Mouse (Mus musculus): ENCODE results near the gene Il6st. TPM values are rescaled to one million over a fixed set of nuclear protein-coding genes. Genes with fewer than 3 reads are reported as not detected.

Il6st gene
- polyA plus RNA-seq, 1 experiment from 2014 or later, result 40.1 TPM

GRCm38 (mm10) chr13:112509465-112509864 is 45.6 kb downstream of the Il6st start:
- Histone ChIP-seq H3K4me1 (replicated peaks) (peaks cover 7% of the 10 kb centered on the region), H3K4me2 (no peak overlapping the region), H3K9ac (no peak overlapping the region), H3K4me3 (no peak overlapping the region), H3K36me3 (peaks cover 32% of the 10 kb centered on the region), H3K9me3 (replicated peaks) (no peaks in the 10 kb centered on the region), H3K27ac (no peak overlapping the region), H3K27me3 (no peaks in the 10 kb centered on the region)
- no peak; the same call in 1 of the 2 replicates for ATAC-seq (replicated peaks; ENCODE audit: insufficient number of reproducible peaks, insufficient read depth, low FRiP score, low read depth)
- WGBS, result 34% methylated on average over 4 of the region's 4 CpGs

- Histone ChIP-seq H3K27me3 (no peaks in the 10 kb centered on the region), H3K27ac (no peak overlapping the region)
- no peak for ATAC-seq (replicated peaks; ENCODE audit: insufficient number of reproducible peaks, insufficient read depth, low FRiP score, low read depth)
Measured at GRCm38 (mm10) chr13:112510437-112511212, 46.8 kb downstream of the Il6st start.

GRCm38 (mm10) chr13:112511261-112511660 is 47.4 kb downstream of the Il6st start:
- no peak for ATAC-seq (replicated peaks; ENCODE audit: insufficient number of reproducible peaks, insufficient read depth, low FRiP score, low read depth)
- 56% methylated on average over 11 of the region's 11 CpGs for WGBS
- no peak overlapping the region for H3K4me2 ChIP-seq

More at GRCm38 (mm10) chr13:112510437-112511212, 46.8 kb downstream of the Il6st start:
- H3K4me2 ChIP-seq, result no peak overlapping the region
- H3K9ac ChIP-seq, result no peak overlapping the region
- H3K4me1 ChIP-seq (replicated peaks), result peaks cover 7% of the 10 kb centered on the region
- H3K4me3 ChIP-seq, result no peak overlapping the region
- WGBS, result 82% methylated on average over 19 of the region's 19 CpGs
- no peaks in the 10 kb centered on the region for H3K9me3 ChIP-seq (replicated peaks)
- H3K36me3 ChIP-seq, result peaks cover 20% of the 10 kb centered on the region

GRCm38 (mm10) chr13:112511810-112512209 is 47.9 kb downstream of the Il6st start:
- H3K4me2 ChIP-seq, result no peak overlapping the region

More at GRCm38 (mm10) chr13:112511261-112511660, 47.4 kb downstream of the Il6st start:
- H3K4me1 ChIP-seq (replicated peaks), result peaks cover 7% of the 10 kb centered on the region
- peaks cover 14% of the 10 kb centered on the region; the same call in 1 of the 2 replicates for H3K36me3 ChIP-seq
- H3K9ac ChIP-seq, result no peak overlapping the region
- no peak overlapping the region for H3K27ac ChIP-seq
- no peak overlapping the region for H3K4me3 ChIP-seq
- H3K9me3 ChIP-seq (replicated peaks), result no peaks in the 10 kb centered on the region
- no peaks in the 10 kb centered on the region for H3K27me3 ChIP-seq

GRCm38 (mm10) chr13:112512824-112513223 is 49.0 kb downstream of the Il6st start:
- no peak overlapping the region for H3K9ac ChIP-seq
- no peak overlapping the region for H3K27ac ChIP-seq
- ATAC-seq (replicated peaks; ENCODE audit: insufficient number of reproducible peaks, insufficient read depth, low FRiP score, low read depth), result no peak
- no peaks in the 10 kb centered on the region for H3K27me3 ChIP-seq
- H3K4me1 ChIP-seq (replicated peaks), result peaks cover 9% of the 10 kb centered on the region
- no peak overlapping the region for H3K4me2 ChIP-seq
- peaks cover 2% of the 10 kb centered on the region; the same call in 1 of the 2 replicates for H3K36me3 ChIP-seq
- H3K9me3 ChIP-seq (replicated peaks), result no peaks in the 10 kb centered on the region
- no peak overlapping the region for H3K4me3 ChIP-seq
- 71% methylated on average over 5 of the region's 5 CpGs for WGBS

More at GRCm38 (mm10) chr13:112511810-112512209, 47.9 kb downstream of the Il6st start:
- no peak for ATAC-seq (replicated peaks; ENCODE audit: insufficient number of reproducible peaks, insufficient read depth, low FRiP score, low read depth)
- H3K9ac ChIP-seq, result no peak overlapping the region
- no peaks in the 10 kb centered on the region for H3K27me3 ChIP-seq
- no peaks in the 10 kb centered on the region for H3K9me3 ChIP-seq (replicated peaks)
- WGBS, result 81% methylated on average over 7 of the region's 7 CpGs
- no peak overlapping the region for H3K4me3 ChIP-seq
- peaks cover 9% of the 10 kb centered on the region for H3K4me1 ChIP-seq (replicated peaks)
- peaks cover 10% of the 10 kb centered on the region; the same call in 1 of the 2 replicates for H3K36me3 ChIP-seq
- H3K27ac ChIP-seq, result no peak overlapping the region

GRCm38 (mm10) chr13:112514546-112514945 is 50.7 kb downstream of the Il6st start:
- ATAC-seq (replicated peaks; ENCODE audit: insufficient number of reproducible peaks, insufficient read depth, low FRiP score, low read depth), result no peak

GRCm38 (mm10) chr13:112522261-112522660 is 58.4 kb downstream of the Il6st start:
- Histone ChIP-seq H3K4me1 (replicated peaks) (no peaks in the 10 kb centered on the region), H3K9ac (no peak overlapping the region)
- WGBS, result 55% methylated on average over 6 of the region's 6 CpGs

More at GRCm38 (mm10) chr13:112514546-112514945, 50.7 kb downstream of the Il6st start:
- Histone ChIP-seq H3K4me2 (no peak overlapping the region), H3K4me3 (no peak overlapping the region), H3K4me1 (replicated peaks) (peaks cover 9% of the 10 kb centered on the region), H3K27me3 (no peaks in the 10 kb centered on the region), H3K9me3 (replicated peaks) (no peaks in the 10 kb centered on the region), H3K9ac (no peak overlapping the region), H3K27ac (no peak overlapping the region), H3K36me3 (no peaks in the 10 kb centered on the region)
- WGBS, result 54% methylated on average over 1 of the region's 1 CpGs

GRCm38 (mm10) chr13:112522896-112523295 is 59.0 kb downstream of the Il6st start:
- H3K36me3 ChIP-seq, result no peaks in the 10 kb centered on the region
- ATAC-seq (replicated peaks; ENCODE audit: insufficient number of reproducible peaks, insufficient read depth, low FRiP score, low read depth), result no peak
- whole genome bisulfite sequencing, result 80% methylated on average over 3 of the region's 3 CpGs

More at GRCm38 (mm10) chr13:112522261-112522660, 58.4 kb downstream of the Il6st start:
- Histone ChIP-seq H3K36me3 (no peaks in the 10 kb centered on the region), H3K4me2 (no peak overlapping the region), H3K27me3 (no peaks in the 10 kb centered on the region), H3K27ac (no peak overlapping the region), H3K9me3 (replicated peaks) (no peaks in the 10 kb centered on the region), H3K4me3 (no peak overlapping the region)
- ATAC-seq (replicated peaks; ENCODE audit: insufficient number of reproducible peaks, insufficient read depth, low FRiP score, low read depth), result no peak

GRCm38 (mm10) chr13:112523346-112523970 is 59.6 kb downstream of the Il6st start:
- ATAC-seq (replicated peaks; ENCODE audit: insufficient number of reproducible peaks, insufficient read depth, low FRiP score, low read depth), result no peak
- H3K27me3 ChIP-seq, result no peaks in the 10 kb centered on the region
- H3K36me3 ChIP-seq, result no peaks in the 10 kb centered on the region
- H3K9ac ChIP-seq, result no peak overlapping the region
- H3K4me3 ChIP-seq, result no peak overlapping the region
- H3K27ac ChIP-seq, result no peak overlapping the region
- 75% methylated on average over 10 of the region's 10 CpGs for WGBS
- H3K4me1 ChIP-seq (replicated peaks), result no peaks in the 10 kb centered on the region
- no peak overlapping the region for H3K4me2 ChIP-seq
- H3K9me3 ChIP-seq (replicated peaks), result no peaks in the 10 kb centered on the region

More at GRCm38 (mm10) chr13:112522896-112523295, 59.0 kb downstream of the Il6st start:
- H3K27me3 ChIP-seq, result no peaks in the 10 kb centered on the region
- H3K9me3 ChIP-seq (replicated peaks), result no peaks in the 10 kb centered on the region
- H3K9ac ChIP-seq, result no peak overlapping the region
- no peak overlapping the region for H3K4me2 ChIP-seq
- H3K27ac ChIP-seq, result no peak overlapping the region
- H3K4me3 ChIP-seq, result no peak overlapping the region
- no peaks in the 10 kb centered on the region for H3K4me1 ChIP-seq (replicated peaks)

- no peak overlapping the region for H3K9ac ChIP-seq
- no peaks in the 10 kb centered on the region for H3K27me3 ChIP-seq
- peaks cover 8% of the 10 kb centered on the region; the same call in 1 of the 2 replicates for H3K4me1 ChIP-seq (replicated peaks)
- H3K4me3 ChIP-seq, result no peak overlapping the region
- 48% methylated on average over 1 of the region's 1 CpGs for WGBS
- H3K27ac ChIP-seq, result no peak overlapping the region
- no peak for ATAC-seq (replicated peaks; ENCODE audit: insufficient number of reproducible peaks, insufficient read depth, low FRiP score, low read depth)
- no peaks in the 10 kb centered on the region for H3K36me3 ChIP-seq
- no peak overlapping the region for H3K4me2 ChIP-seq
- H3K9me3 ChIP-seq (replicated peaks), result no peaks in the 10 kb centered on the region
Measured at GRCm38 (mm10) chr13:112527186-112527585, 63.3 kb downstream of the Il6st start.

- no peaks in the 10 kb centered on the region for H3K9me3 ChIP-seq (replicated peaks)
- no peak overlapping the region for H3K9ac ChIP-seq
- H3K4me3 ChIP-seq, result no peak overlapping the region
- no peak overlapping the region for H3K27ac ChIP-seq
- peaks cover 14% of the 10 kb centered on the region; the same call in 1 of the 2 replicates for H3K4me1 ChIP-seq (replicated peaks)
- 31% methylated on average over 3 of the region's 3 CpGs for WGBS
- H3K4me2 ChIP-seq, result no peak overlapping the region
- no peak for ATAC-seq (replicated peaks; ENCODE audit: insufficient number of reproducible peaks, insufficient read depth, low FRiP score, low read depth)
- no peaks in the 10 kb centered on the region for H3K27me3 ChIP-seq
- H3K36me3 ChIP-seq, result no peaks in the 10 kb centered on the region
Measured at GRCm38 (mm10) chr13:112529893-112530292, 66.0 kb downstream of the Il6st start.

Data from heart, embryonic 15.5 days (tissue).